Mouse (Mus musculus): Measurements from ENCODE around the gene Foxm1. TPM values are rescaled to one million over a fixed set of nuclear protein-coding genes. Genes with fewer than 3 reads are reported as not detected.

Foxm1 gene
- total RNA-seq, 2 experiments from 2014 or later: 8.7 to 11.2 TPM

GRCm38 (mm10) chr6:128421480-128421879 lies 58.7 kb downstream of the Foxm1 start:
- intact Hi-C loops (cut with DNase I): no loop called here

DNA sequence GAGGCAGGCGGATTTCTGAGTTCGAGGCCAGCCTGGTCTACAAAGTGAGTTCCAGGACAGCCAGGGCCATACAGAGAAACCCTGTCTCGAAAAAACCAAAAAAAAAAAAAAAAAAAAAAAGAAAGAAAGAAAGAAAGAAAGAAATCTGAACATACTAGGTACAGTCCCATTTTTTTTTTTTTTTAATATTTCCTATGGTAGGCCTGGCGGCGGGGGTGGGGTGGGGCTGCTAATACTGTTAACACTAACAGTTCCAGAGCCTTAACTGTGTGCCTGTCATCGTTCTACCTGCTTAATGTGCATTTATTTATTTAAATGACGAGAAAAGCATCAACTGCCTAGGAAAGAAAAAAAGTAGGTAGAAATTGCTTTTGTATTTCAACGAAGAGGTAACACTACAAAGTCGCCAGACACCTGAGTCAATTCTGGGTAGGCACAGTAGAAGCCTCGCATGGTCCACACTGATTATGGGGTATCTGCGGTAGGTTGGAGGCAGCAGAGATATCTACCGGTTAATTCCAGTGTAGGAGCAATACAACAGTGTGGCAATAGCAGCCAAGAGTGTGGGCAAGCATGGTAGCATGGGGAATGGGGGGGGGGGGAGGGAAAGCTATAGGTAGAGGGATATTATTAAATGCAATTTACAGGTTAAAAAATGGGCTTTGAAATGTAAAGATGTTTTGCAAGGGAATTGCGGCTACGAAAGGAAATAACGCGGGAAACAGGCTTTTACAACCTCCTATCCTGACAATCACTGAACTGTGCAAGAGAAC lies 60.9 kb downstream of the Foxm1 start:
- intact Hi-C loops (cut with DNase I): no loop called here
- no peak for DNase-seq

More at GRCm38 (mm10) chr6:128421480-128421879, 58.7 kb downstream of the Foxm1 start:
- no peak for DNase-seq

GRCm38 (mm10) chr6:128424269-128425019 lies 61.7 kb downstream of the Foxm1 start, which contains the start of gene Itfg2:
Itfg2 (minus strand) TSS chr6:128424931.
- intact Hi-C loops (cut with DNase I): no loop called here
- DNase-seq: peak; percentile 96

DNA sequence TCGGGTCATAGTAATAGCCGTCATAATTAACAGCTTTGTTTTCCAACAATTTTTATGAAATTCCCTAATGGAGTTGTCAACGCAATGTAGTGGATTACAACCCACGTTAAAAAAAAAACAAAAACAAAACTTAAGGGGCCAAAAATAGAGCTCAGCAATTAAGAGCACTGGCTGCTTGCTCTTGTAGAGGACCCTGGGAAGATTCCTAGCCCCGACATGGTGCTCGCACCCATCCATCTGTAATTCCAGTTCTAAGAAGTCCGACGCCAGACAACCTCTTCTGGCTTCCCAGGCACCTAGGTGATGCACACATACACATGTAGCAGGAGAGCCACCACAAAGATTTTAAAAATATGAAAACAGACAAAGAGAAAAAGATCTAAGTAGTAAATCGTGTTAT lies 62.3 kb downstream of the Foxm1 start:
- no peak for DNase-seq
- intact Hi-C loops (cut with DNase I): no loop called here

Other genes with a start within 250 kb of the Foxm1 start
- 10 to 100 TPM; 69.5 to 78.5 TPM for gene Tspan9, start 219.4 kb upstream of the Foxm1 start, total RNA-seq (2021)
- 1 to 10 TPM; 1.2 to 1.6 TPM for gene Tead4, start 62.1 kb upstream of the Foxm1 start, total RNA-seq (2021)
- gene Tulp3, start 7.1 kb upstream of the Foxm1 start, total RNA-seq (2021): 10 to 100 TPM; 21.8 to 24.7 TPM
- gene Rhno1, start 56 bp upstream of the Foxm1 start, total RNA-seq (2021): 10 to 100 TPM; 35.5 to 36.8 TPM
- under 1 TPM; 0.32 to 0.46 TPM for gene Tex52, start 12.5 kb downstream of the Foxm1 start, total RNA-seq (2021)
- not detected for gene Gm44596, start 12.5 kb downstream of the Foxm1 start, total RNA-seq (2021)
- 1 to 10 TPM; 3.7 to 4.1 TPM for gene Nrip2, start 36.3 kb downstream of the Foxm1 start, total RNA-seq (2021)
- 10 to 100 TPM; 38.7 to 42.7 TPM for gene Itfg2, start 62.0 kb downstream of the Foxm1 start, total RNA-seq (2021)
- gene Fkbp4, start 75.7 kb downstream of the Foxm1 start, total RNA-seq (2021): 100 to 1,000 TPM; 176 to 180 TPM
- gene Pzp, start 163.8 kb downstream of the Foxm1 start, total RNA-seq (2021): under 1 TPM; 0.12 TPM
- 1 to 10 TPM; 7.8 to 8.7 TPM for gene A2ml1, start 218.6 kb downstream of the Foxm1 start, total RNA-seq (2021)